Mouse (Mus musculus) heart, adult 9 months (tissue): Measurements from ENCODE around the gene Pip4k2c.

Source experiments
- DNase-seq, 2 experiments: peaks; one replicate each; pipeline ENCODE4 v3.0.0; 2022; ENCODE audit warnings: low spot score in 2 of 2

The Pip4k2c gene

DNA sequence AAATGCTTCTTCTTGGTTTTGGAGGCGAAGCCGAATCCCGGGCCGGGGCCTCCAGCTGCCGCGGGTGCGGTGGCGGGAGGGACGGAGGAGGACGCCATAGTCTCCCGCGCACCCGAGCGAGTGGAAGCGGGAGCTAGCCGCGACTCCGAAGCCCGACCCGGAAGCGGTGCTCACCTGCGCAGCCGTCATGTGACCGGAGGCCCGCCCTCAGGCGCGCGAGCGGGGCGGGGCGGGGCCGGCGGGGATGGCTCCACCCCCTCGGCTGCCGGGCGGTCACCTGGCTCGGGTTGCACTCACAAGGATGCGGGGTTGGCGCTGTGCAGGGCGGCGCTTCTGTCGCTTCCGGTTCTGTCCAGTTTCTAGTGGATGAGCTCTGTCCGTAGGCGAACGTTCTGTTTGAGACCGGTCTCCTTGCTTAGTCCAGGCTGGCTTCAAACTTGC lies at the start of gene Pip4k2c:
Gene Pip4k2c, minus strand, starts transcription at position 172 of the 441 bp plus-strand sequence.
- DNase-seq, result peak; percentile 89 to 90

DNA sequence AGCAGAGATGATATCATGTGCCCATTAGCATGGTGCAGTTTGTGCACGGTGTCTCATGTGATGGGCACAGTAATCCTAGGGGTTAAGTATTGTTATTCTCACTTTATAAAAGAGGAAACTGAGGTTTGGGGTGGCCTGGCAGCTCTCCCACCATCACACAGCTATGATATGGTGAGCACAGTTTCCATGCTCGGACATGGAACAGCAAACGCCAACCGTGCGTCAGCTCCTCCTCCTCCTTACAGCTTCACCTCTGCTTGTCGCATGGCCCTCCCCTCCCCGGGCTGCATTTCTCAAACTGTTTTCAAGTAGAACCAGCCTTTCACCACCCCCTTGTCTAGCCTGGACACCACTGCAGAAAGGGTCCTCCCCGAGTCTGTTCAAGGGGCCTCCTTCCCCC lies 47.1 kb upstream of the Pip4k2c start:
- DNase-seq, result no peak

DNA sequence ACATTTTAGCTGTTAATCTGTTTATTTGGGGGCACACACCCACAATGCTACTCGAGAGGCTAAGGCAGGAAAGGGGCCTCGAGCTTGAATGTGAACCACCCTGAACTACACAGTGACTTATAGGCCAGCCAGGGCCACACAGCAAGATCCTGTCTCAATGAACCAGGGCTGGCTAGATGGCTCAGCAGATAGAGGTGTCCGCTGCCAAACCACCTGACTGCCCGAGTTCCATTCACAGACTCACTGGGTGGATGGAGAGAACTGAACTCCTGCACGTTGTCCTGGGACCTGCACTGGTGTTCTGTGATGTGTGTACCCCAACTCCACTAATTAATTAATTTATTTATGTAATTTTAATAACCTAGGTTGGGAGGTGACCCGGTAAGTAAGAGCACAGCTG lies 46.4 kb upstream of the Pip4k2c start:
- no peak for DNase-seq

DNA sequence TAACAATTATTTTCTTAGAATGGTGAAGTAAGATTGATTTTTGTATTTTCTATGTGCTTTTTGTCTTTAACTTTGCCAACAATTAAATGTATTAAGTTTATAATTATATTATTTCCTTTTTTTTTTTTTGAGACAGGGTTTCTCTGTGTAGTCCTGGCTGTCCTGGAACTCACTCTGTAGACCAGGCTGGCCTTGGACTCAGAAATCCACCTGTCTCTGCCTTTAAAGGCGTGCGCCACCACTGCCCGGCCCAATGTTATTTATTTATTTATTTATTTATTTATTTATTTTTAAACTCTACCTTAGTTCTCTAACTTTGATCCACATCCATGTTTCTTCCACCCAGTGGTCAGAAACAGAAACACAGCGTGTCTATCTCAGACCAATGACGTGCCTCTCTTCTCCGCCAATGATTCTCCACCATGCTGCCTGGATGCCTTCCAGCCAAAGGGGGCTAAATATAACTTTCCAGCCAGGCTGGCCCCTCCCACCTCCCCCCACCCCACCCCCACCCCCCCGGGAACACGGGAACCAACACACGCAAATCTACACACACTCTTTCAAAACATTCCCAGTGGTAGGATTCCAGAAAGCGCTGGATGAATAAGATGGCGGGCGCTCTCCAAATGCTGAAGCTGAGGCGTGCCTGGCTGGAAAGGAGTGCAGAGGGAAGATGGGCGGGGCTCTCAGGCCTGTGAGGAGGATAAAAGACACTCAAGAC lies 44.4 kb upstream of the Pip4k2c start:
- peak; percentile 30 to 49 for DNase-seq

DNA sequence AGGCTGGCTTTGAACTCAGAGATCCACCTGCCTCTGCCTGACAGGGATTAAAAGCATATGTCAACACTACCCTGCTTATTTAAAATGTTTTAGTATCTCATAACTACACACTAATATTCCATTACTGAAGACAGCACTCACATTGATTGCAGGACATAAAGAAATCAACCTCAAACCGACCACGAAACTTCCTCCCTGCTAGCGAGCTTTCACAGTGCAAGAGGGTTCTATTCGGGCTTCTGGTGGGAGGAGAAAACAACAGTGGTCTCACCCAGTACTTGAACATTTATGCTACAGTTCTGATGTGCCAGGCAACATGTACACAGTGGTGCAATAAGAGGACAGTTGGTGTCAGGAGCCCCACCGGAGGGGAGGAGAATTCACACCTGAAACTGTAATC lies 39.4 kb upstream of the Pip4k2c start:
- no peak for DNase-seq

DNA sequence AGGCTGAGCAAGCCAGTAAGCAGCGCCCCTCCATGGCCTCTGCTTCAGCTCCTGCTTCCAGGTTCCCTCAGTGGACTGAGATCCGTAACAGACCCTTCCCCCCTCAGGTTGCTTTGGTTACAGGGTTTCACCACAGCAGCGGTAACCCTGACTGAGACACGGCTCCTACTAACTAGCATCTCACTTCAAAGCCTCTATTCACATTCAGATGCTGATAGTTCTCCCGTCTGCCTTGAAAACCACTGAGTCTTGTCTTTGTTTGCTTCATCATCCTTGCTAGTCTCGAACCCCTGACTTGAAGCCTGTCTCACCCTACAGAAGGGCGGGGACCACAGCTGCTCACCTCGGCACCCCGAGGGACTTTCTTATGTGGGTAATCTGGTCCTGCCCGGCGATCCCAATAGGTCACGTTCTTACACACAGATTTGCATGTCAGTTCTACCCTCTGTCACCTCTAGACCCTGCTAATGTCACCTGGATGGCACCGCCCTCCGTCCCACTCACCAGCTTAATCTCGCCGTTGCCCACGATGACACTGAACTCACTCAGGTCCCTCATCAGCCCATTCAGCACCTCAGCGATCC lies 26.9 kb upstream of the Pip4k2c start:
- no peak for DNase-seq

DNA sequence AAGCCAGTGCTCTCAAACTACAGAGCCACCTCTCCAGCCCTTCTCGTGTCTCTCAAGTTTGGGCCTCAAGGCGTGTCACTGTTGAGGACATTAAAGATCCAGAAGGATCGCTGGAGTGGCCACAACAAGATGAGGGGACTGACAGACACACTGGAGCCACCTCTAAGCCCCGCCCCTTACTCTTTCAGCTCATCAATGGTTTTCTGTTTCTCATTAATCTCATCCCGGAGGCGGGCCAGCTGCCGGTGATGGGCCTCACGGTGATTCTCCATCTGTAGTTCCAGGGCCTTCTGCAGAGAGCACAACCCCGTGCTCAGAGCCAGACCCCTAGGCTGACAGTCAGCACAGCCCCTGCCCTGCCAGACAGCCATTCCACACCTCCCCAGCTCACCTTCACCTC lies 25.2 kb upstream of the Pip4k2c start:
- DNase-seq, result no peak

DNA sequence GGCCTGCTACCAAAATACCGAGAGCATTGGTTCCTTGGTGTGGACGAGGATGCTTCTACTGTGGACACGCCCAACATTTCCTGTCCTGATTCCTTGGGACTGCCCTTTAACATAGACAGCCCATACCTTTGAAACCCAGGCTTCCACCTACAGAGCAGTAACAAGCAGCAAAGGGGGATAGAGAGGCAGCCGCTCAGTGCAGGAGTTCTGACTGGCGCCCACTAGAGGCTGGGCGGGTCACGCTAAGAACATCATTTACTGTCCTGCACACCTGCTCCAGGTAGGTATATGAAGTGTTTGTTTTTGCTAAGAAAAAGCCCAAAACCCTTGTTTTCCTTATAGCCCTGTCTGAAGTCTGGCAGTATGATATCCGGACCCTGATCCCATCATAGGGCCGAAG lies 21.8 kb upstream of the Pip4k2c start:
- no peak for DNase-seq

DNA sequence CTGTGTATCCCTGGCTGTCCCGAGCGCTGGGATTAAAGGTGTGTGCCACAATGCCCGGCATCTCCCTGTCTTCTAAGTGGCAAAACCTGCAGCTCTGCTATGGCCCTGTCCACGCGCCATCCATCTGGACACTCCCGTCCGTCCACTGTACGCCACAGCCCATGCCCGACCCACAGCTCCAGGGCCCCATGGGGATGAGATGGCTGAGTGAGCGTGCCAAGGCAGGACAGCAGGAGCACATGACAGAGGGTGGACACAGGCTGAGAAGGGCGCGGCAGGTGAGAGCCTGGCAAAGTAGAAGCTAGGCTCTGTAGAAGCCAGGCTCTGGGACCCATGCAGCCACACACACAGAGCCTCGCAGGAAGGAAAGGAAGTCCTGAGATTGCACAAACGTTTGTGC lies 20.4 kb upstream of the Pip4k2c start:
- DNase-seq, result no peak

DNA sequence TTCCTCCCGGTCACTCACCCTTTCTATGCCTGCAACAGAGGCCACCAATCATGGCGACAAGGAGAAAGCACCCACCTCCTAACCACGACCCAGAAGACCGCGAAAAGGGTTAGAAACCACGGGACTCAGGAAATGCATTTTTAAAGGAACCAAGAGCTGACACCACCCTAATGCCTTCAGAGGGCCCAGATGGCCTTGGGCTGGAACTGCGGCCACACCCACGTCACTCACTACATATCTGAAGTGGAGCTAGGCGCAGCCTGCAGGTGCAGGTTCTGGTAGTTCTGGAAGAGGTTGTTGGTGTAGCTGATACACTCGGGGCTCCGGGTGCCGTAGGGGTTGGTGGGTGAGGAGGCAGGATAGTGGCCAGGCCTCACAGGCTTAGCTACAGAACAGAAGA lies 19.3 kb upstream of the Pip4k2c start:
- no peak for DNase-seq

DNA sequence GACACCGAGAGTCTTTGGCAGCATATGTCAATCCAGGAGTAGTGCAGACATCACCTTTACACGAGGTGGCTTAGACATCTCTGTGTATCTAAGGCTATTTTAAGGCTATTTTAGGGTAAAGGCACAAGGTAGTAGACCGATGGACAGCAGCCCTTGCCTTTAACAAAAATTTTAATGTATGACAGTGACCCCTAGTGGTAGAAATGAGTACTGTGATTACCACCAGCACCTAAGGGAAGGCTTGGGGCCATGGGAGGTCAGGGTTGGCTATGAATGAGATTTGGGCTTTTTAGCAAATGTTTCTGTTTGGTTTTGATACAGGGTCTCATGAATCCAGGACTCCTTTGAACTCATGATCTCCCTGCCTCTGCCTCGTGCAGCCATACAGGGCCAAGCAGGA lies 17.5 kb upstream of the Pip4k2c start:
- DNase-seq, result peak; percentile 64 to 68

DNA sequence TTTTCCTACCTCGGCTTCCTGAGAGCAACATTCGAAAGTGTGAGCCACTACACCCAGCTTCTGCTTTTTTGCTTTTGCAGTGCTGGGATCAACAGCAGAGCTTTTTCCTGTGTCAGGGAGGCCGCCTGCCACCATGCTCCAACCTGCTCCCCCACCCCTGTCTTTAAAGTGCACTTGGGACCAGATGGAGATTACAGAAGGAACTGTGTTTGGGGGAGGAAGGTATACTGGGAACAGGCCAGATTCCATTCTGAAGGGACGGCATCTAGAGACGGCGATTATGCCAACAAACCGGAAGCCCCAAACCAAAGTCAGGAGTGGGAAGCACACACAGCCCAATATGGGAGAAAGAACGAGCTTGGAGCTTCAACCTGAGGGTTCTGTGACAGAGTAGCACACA lies 15.8 kb upstream of the Pip4k2c start:
- DNase-seq, result no peak

DNA sequence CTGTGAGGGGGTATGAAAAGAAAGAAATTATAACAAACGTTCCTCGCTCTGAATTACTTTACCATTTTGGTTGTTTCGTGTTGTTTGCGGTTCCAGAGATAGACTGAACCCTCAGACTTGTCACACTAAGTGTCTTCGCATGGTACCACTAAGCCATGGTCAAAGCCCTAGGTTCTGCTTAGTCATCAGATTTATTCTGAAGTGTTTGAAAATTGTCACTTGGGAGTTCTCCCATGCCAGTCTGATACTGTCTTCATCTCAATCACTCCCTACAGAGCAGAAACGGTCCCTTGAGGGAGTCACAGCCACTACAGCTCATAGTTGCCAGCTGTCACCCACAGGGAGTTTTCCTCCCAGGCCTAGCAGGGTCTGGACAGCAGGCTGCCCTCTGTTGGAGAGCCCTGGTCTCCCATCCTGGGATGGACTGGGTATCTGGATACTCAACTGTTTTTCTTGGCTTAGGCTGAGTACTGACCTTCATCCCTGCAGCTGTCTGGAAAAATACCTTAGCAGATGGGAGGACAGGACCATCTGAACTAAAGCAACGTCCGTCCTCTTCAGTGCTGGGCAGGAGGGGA lies 15.0 kb upstream of the Pip4k2c start:
- no peak for DNase-seq

DNA sequence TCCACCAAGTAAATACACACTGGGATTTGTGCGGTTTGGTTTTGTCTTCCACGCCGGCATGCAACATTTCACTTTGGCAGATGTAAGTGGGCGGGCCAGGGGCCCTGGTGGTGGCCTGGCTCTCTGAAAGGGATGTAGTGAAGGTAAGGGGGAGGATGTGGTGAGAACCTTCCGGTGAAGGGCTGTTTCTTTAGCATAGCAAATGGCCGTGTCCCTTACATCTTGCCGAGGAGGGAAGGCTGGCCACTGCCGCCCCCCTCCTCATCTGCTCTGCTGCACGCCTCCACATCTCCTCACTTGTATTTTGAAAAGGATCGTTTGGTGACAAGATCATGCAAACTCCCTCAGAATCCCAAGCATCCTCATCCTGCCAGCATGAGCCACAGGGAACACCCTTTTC lies 14.3 kb upstream of the Pip4k2c start:
- DNase-seq, result no peak

DNA sequence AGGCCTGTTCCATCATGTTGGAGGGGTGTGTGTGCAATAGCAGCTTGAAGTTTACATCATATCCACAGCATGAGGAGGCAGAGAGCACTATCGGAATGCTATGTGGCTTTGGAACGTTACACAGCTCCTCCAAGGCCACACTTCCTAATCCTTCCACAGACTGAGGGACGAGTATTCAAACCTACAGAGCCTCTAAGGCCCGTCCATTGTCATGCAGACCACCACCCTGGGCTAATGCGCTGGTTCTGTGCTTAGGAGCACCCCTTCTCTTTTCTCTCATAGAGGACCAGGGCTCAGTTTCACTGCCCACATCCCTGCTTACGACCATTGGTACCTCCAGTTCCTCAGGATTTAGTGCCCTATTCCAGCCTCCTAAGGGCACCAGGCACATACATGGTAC lies 13.8 kb upstream of the Pip4k2c start:
- DNase-seq, result no peak

DNA sequence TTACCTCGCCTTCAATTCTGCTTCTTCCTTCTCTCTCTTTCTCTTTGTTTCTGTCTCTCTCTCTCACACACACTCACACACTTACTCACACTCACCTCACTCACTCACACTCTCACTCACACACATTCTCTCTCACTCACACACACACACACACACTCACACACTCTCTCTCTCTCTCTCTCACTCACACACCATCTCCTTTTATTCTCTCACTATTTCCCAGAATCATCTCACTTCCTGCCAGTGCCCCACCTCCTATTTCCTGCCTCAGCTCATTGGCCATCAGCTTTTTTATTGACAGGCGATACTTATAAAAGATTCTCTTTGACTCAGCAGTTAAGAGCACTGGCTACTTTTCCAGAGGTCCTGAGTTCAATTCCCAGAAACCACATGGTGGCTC lies 7.0 kb upstream of the Pip4k2c start:
- DNase-seq, result no peak

DNA sequence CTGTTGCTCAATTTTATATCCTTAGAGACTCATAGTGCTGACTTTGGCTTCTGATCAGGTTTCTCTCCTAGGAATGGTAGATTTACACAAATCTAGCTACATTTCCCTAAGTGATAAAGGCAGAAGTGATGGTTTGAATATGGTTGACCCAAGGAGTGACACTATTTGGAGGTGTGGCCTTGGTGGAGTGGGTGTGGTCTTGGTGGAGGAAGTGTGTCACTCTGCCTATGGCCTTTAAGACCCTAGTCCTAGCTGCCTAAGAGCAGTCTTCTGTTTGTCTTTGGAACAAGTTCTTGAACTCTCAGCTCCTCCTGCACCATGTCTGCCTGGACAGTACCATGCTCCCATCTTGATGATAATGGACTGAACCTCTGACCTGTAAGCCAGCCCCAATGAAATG lies 5.8 kb upstream of the Pip4k2c start:
- no peak for DNase-seq

DNA sequence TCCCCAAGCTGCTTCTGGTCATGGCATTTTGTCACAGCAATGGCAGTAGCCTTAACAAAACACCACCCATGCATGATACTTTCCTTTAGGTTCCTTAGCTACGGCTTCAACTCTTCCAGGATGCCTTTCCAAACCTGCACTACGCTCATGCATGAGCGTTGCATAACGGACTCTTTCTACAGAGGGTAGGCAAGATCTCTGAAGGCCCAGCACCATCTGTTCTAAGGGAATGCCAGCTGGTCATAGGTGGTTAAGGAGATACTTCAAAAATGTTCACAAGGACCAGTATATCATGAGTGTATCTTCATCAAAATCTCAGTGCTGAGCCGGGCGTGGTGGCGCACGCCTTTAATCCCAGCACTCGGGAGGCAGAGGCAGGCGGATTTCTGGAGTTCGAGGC lies 5.1 kb upstream of the Pip4k2c start:
- no peak for DNase-seq

DNA sequence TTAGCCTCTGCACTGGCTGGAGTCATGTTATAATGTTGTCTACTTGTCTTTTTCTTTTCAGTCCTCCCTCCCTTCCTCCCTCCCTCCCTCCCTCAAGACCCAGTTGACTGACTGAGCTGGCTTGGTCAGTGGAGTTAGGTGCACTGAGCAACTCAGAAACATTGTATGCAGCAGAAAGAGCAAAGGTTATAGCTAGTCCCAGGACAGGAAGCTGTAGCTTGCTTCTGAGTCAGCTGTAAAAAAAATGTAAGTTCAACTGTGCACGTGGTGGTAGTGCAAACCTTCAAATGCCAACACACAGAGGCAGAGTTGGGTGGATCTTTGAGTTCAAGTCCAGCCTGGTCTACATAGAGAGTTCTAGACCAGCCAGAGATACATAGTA lies 3.0 kb upstream of the Pip4k2c start:
- DNase-seq, result no peak

DNA sequence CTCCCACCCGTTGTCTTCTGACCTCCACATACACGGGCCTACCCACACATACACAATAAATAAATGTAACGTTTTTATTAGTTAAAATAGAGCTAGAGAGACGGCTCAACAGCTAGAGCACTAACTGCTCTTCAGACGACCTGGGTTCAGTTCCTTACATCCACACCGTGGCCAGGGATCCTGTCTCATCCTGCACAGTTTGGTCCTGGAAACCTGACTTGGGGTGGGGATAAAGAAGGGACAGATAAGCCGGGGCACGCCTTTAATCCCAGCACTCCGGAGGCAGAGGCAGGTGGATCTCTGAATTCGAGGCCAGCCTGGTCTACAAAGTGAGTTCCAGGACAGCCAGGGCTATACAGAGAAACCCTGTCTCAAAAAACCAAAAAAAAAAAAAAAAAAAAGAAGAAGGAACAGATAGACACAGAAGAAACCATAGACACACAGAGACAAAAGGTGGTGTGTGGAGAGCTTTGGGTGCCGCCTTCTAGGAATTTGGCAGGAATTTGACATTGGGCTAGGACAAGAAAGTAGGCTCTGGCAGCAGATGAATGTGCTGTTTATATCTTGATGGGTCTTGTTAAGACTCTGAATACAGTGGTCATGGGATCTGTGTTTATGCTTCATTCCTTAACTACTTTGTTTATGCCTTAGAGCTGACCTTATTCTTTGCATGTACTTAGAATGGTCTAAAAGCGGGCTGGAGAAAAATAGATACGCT lies 2.5 kb upstream of the Pip4k2c start:
- no peak for DNase-seq

DNA sequence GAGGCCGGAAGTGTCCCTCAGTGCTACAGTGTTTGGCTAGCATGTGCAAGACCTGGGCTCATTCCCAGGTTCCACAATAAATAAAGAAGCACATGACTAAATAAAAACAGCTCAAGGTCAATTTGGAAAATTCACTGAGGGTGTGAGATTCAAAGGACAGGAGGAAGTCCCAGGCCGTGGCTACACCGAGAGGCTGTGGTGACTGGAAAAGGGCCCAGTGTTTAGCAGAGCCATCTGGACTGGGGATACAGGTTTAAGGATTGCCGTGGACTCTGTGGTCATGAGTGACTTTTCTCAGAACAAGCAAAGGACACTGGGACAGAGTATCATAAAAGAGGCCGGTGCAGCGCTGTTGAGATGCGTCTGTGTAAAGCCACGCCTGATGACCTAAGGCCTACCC lies 1.9 kb upstream of the Pip4k2c start:
- no peak for DNase-seq

DNA sequence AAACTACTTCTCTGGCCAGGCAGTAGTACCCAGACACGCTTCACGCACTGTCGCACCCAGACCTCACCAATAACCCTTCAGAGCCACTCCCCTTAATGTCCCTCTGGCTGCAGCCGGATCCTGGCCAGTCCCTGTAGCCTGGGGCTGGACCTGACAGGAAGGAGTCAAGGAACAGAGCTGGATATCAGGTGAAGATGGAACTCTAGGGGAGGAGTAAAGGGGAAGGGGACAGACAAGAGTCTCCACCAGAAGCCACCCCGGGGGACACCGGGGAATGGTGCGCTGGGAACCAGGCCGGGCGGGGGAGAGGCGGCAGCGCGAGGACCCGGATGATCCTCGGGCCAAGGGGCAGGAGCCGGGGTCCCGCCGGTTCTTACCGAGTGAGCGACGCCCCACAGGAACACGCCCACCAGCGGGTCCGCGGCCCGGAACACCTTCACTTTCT lies 402 bp downstream of the Pip4k2c start:
- DNase-seq, result no peak
